Mouse (Mus musculus) kidney, adult 2 months (tissue): ENCODE results near the gene Phf20. TPM values are rescaled to one million over a fixed set of nuclear protein-coding genes. Genes with fewer than 3 reads are reported as not detected.

Source experiments
- DNase-seq: peaks from one replicate; pipeline ENCODE4 v3.0.0; 2021
- H3K27ac ChIP-seq: fragments of 200-500 bp; 2 replicates; pipeline ENCODE4 v1.5.1; 2012; ENCODE audit warnings: low read depth, low read length, control low read depth, inconsistent platforms; ENCODE audit not compliant: insufficient read depth
- H3K27me3 ChIP-seq: fragments of 200-500 bp; replicated peaks from 2 replicates; pipeline ENCODE4 v1.6.1; 2012; ENCODE audit warnings: mild to moderate bottlenecking, moderate library complexity, low read length, inconsistent platforms; ENCODE audit not compliant: control insufficient read depth, insufficient read depth
- H3K36me3 ChIP-seq: fragments of 200-500 bp; 2 replicates; pipeline ENCODE4 v1.6.1; 2012; ENCODE audit warnings: mild to moderate bottlenecking, moderate library complexity, low read length, inconsistent platforms; ENCODE audit not compliant: control insufficient read depth, insufficient read depth
- H3K4me1 ChIP-seq: fragments of 200-500 bp; 2 replicates; pipeline ENCODE4 v1.6.1; 2011; ENCODE audit warnings: low read length; ENCODE audit not compliant: control insufficient read depth, insufficient read depth
- H3K4me3 ChIP-seq: fragments of 200-500 bp; 2 replicates; pipeline ENCODE4 v1.5.1; 2011; ENCODE audit warnings: mild to moderate bottlenecking, low read depth, low read length, control low read depth; ENCODE audit not compliant: insufficient read depth
- CTCF ChIP-seq: fragments of 200-500 bp; conservative IDR thresholded peaks from 2 replicates; pipeline ENCODE4 v1.5.1; 2011; ENCODE audit warnings: low read depth, mild to moderate bottlenecking, control low read depth, low read length, moderate library complexity, mixed read lengths; ENCODE audit not compliant: insufficient read depth, insufficient read length
- POLR2A ChIP-seq: fragments of 200-500 bp; IDR thresholded peaks from one replicate; pipeline ENCODE4 v1.6.1; 2011; ENCODE audit warnings: low read depth, low read length, control low read depth
- WGBS: fragments of 180-500 bp; shearing (Covaris S2); methylation state at CpG from one replicate; pipeline ENCODE4 v1.1.7; 2018; 5-methylcytosine and 5-hydroxymethylcytosine counted together
- polyA plus RNA-seq: library from polyadenylated mRNA; depleted of rRNA; stranded (reverse); fragments of >200 nt; gene quantifications from 2 replicates; pipeline ENCODE4 v1.2.3, GENCODE M21; 2012

The Phf20 gene
- polyA plus RNA-seq, 1 experiment: 14.6 TPM

DNA sequence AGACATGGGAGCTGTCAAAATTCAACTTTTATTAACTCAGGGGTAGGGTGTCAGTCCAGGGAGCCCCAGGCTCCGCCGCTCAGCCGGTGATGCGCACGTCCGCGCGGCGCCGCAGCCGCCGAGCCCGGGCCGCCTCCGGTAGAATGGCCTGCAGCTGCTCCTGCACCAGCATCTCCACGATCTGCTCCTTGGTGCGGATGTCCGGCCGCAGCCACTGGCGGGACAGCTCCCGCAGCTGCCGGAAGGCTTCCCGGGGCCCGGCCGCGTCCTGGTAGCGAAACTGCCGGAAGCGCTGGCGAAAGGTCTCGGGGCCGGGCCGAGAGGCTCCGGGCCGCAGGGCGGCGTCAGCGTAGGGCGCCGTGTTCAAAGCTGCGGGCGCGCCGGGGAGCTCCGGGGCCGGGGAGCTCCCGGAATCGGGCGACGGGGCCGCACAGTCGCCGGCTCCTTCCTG, 115.6 kb downstream of the Phf20 start:
- under 1% methylated on average over 53 of the region's 53 CpGs for WGBS
- peak; percentile 83 for DNase-seq
- TF ChIP-seq CTCF (no peak), POLR2A (no peak)

DNA sequence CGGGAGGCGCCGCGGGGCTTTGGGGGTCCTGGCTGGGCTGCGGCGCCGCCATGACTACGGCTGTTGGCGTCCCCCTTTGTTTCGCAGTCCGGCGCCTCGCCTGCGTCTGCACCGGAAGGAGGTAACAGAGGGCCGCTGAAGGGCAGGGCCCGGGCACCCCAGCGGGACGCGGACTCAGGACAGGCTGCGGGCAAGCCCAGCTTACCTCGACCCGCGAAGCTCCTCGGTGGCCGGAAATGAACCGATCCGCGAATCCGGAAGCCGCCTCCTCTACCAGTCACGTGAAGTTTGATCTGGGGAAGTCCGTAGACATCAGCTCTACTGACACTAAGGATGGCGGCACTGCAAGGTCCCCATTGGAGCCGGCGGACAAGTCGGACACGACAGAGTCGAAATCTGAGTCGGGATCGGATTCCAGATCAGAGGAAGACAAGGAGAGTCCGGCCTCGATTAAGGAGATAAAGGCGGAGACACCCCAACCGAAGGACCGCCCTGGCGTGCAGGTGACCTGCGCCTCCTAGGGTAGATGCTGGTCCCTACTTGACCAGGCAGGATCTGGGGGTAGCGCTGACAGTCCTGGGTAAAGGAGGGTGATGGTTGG, 116.1 kb downstream of the Phf20 start, which contains the start of the genes Cnbd2 and Scand1:
Gene Cnbd2, plus strand, starts transcription at position 3 of the 601 bp plus-strand sequence.
Gene Scand1, minus strand, starts transcription at position 408 of the 601 bp plus-strand sequence.
- H3K36me3 ChIP-seq: no peaks in the 10 kb centered on the region; the same call in 1 of the 2 replicates
- peaks cover 9% of the 10 kb centered on the region; the same call in 1 of the 2 replicates for H3K4me1 ChIP-seq
- TF ChIP-seq CTCF (0 out of 2 replicates have a peak, but pooled peaks have one; percentile 12), POLR2A (peak; percentile 52)
- peak within 1 kb of the TSS; percentile 65 for H3K4me3 ChIP-seq
- H3K27me3 ChIP-seq: no peaks in the 10 kb centered on the region
- under 1% methylated on average over 49 of the region's 49 CpGs for WGBS
- peak; percentile 93 for DNase-seq
- H3K27ac ChIP-seq: peak within 1 kb of the TSS; percentile 95

More for the DNA sequence above, 115.6 kb downstream of the Phf20 start:
- H3K27ac ChIP-seq: peak overlapping the region; percentile 95
- peaks cover 9% of the 10 kb centered on the region; the same call in 1 of the 2 replicates for H3K4me1 ChIP-seq
- peak overlapping the region; percentile 65 for H3K4me3 ChIP-seq
- H3K36me3 ChIP-seq: no peaks in the 10 kb centered on the region; the same call in 1 of the 2 replicates
- H3K27me3 ChIP-seq: no peaks in the 10 kb centered on the region

DNA sequence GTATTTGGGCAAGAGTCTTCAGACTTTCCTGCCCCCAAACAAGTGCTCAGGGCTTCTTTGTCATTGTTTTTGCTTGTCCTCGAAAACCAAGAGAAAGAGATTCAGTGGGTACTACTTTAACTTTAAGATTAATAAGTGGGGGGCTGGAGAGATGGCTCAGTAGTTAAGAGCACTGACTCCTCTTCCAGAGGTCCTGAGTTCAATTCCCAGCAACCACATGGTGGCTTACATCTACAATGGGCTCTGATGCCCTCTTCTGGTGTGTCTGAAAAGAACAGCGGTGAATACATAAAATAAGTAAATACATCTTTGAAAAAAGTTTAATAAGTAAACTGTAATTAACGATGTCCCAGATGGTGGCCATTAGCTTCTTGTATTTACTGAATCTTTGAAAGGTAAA, 116.9 kb downstream of the Phf20 start:
- TF ChIP-seq POLR2A (no peak), CTCF (no peak)
- DNase-seq: peak; percentile 18
- 44% methylated on average over 3 of the region's 3 CpGs for WGBS
- no peak overlapping the region for H3K27ac ChIP-seq
- no peaks in the 10 kb centered on the region for H3K27me3 ChIP-seq
- H3K4me1 ChIP-seq: peaks cover 9% of the 10 kb centered on the region; the same call in 1 of the 2 replicates
- no peaks in the 10 kb centered on the region; the same call in 1 of the 2 replicates for H3K36me3 ChIP-seq
- peak overlapping the region; percentile 65 for H3K4me3 ChIP-seq

DNA sequence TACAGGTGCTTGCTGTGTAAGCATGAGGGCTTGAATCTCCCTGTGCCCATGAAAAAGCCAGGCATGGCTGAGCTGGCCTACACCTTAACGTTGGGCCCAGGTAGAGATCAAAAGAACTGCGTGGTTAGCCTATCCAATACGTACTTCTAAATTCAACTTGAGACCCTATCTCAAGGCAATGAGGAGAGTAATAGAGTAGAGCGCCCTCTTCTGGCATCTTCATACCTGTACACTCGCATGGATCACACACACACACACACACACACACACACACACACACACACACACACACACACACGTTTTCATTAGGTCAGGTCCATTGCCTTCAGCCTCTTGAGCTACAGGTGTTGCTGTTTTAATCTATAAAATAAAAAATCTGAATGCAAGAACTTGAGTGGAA, 118.5 kb downstream of the Phf20 start:
- TF ChIP-seq CTCF (no peak), POLR2A (no peak)
- Histone ChIP-seq H3K27me3 (no peaks in the 10 kb centered on the region), H3K36me3 (no peaks in the 10 kb centered on the region; the same call in 1 of the 2 replicates), H3K27ac (no peak overlapping the region), H3K4me3 (no peak overlapping the region), H3K4me1 (peaks cover 9% of the 10 kb centered on the region; the same call in 1 of the 2 replicates)
- DNase-seq: no peak
- 97% methylated on average over 6 of the region's 6 CpGs for WGBS

- H3K4me1 ChIP-seq: no peaks in the 10 kb centered on the region
- TF ChIP-seq POLR2A: no peak
- no peak for TF ChIP-seq CTCF
- no peak overlapping the region for H3K4me3 ChIP-seq
- no peak overlapping the region for H3K27ac ChIP-seq
- no peak for DNase-seq
- H3K36me3 ChIP-seq: no peaks in the 10 kb centered on the region; the same call in 1 of the 2 replicates
- H3K27me3 ChIP-seq: no peaks in the 10 kb centered on the region
Observed at GRCm38 (mm10) chr2:156318491-156318890, 122.2 kb downstream of the Phf20 start.

DNA sequence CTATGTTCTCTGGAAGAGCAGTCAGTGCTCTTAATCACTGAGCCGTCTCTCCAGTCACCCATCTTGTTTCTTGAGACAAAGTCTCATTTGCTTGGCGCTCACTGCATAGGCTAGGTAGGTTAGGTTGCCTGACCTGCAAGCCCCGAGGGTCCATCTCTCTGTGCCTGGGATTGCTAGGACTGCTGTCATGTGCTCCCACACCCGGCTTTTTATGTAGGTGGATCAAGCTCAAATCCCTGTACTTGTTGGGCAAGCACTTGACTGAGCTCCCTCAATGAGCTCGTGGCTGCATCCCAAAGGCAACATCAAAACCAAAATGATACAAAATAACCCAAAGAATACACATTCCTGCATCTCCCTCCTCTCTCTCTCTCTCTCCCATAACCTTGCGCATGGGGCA, 125.3 kb downstream of the Phf20 start:
- Histone ChIP-seq H3K4me3 (no peak overlapping the region), H3K27me3 (no peaks in the 10 kb centered on the region), H3K4me1 (no peaks in the 10 kb centered on the region), H3K36me3 (no peaks in the 10 kb centered on the region), H3K27ac (no peak overlapping the region)
- WGBS: 89% methylated on average over 6 of the region's 6 CpGs
- TF ChIP-seq POLR2A (no peak), CTCF (no peak)
- no peak for DNase-seq

DNA sequence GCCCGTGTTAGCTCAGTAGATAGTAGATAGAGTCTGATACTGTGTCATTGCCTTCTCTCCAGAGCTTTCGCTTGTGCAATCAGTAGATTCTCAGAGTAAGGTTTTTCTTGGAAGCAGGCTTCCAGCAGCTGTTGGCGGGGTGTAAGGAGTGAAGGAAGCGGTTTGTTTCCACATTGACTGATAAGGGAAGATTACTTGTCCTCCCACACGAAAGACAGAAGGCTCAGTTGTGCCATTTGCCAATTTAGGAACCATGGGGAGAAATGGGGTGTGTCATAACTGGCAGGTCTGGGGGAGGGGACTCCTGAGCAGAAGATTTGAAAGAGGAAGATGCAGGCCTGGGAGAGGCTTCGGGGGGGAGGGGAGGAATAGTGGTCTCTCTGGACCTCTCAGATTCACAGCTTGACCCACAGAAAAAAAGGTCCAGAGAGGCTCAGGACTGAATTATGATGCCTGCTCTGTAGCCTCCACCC, 127.9 kb downstream of the Phf20 start:
- TF ChIP-seq POLR2A (no peak), CTCF (no peak)
- peak; percentile 53 for DNase-seq

More for the DNA sequence above, 127.9 kb downstream of the Phf20 start:
- H3K36me3 ChIP-seq: no peaks in the 10 kb centered on the region
- no peaks in the 10 kb centered on the region for H3K4me1 ChIP-seq
- H3K4me3 ChIP-seq: no peak overlapping the region
- no peaks in the 10 kb centered on the region for H3K27me3 ChIP-seq
- H3K27ac ChIP-seq: peak overlapping the region; percentile 49; the same call in 1 of the 2 replicates
- WGBS: 55% methylated on average over 6 of the region's 6 CpGs
